Mouse (Mus musculus): Measurements from ENCODE around the gene Zbtb12.
A peak's percentile ranks its signal among the peaks of the same experiment; 100 is the strongest.

DNA sequence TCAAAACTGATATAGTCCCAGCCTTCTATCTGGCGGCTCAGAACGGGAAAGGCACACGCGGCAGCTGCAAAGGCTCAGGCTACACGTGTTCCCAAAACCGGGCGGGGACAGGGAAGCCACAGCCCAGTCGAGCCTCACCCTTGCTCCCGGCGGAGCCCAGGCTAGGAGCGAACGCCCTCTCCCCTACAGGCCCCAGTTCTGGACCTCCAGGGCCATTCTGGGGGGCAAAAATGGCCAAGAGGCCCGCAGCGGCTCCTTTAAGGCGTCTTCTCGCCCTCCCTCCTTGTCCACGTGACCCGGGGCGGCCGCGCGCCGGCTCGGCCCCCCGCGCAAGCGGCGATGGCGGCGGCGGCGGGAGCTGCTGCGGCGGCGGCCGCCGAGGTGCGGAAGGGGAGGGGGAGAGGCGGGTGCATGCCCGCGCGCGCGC is 18.9 kb downstream of the Zbtb12 start, which contains the start of the genes C2 and Ehmt2:
- TF ChIP-seq POLR2A (IDR thresholded peaks at IDR 0.05; ENCODE audit: insufficient read length, low read depth) (peak; percentile 79), POLR2AphosphoS2 (IDR thresholded peaks at IDR 0.05; ENCODE audit: insufficient read length, low read depth) (peak; percentile 92), TCF12 (IDR thresholded peaks at IDR 0.05; ENCODE audit: insufficient read depth, poor library complexity, severe bottlenecking) (peak; percentile 5), TCF3 (IDR thresholded peaks at IDR 0.05; ENCODE audit: insufficient read length, low read depth) (no peak)
